Mouse (Mus musculus): ENCODE measurements around the gene Rbpj. TPM values are rescaled to one million over a fixed set of nuclear protein-coding genes. Genes with fewer than 3 reads are reported as not detected.

Rbpj gene
- total and polyA plus RNA-seq, 3 experiments, result 40.5 to 62.8 (median 61.3) TPM

DNA sequence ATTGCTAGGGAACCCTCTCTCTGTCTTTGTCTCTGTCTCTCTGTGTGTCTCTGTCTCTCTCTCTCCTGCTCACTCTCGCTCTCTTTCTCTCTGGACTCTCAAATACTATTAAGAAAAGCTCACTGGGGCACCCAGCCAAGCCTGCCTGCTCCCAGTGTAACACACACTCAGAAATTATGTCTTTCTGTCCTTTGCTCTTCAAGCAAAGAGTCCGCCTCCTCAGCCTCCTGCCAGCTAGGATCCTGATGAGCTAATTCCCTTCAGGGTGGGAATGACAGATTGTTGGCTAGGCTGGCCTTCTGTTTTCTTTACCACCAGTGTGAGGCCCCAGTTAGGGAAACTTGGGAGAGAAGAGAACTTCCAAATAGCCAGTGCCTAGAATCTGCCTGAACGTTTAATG is 57.1 kb downstream of the Rbpj start:
- no peak overlapping the region for H3K4me3 ChIP-seq (replicated peaks in 1 of 3; ENCODE audit: low read depth in 2 of 3, low read length in 2 of 3, poor library complexity in 1 of 3)
- no peak overlapping the region for H3K4me2 ChIP-seq (ENCODE audit: insufficient read depth, low read depth, poor library complexity, severe bottlenecking)
- no peak for TF ChIP-seq RAD21 (IDR thresholded peaks at IDR 0.05; ENCODE audit: low read depth, low read length)
- no peak for TF ChIP-seq USF2 (conservative IDR thresholded peaks at IDR 0.05; ENCODE audit: low read depth, low read length)
- TF ChIP-seq ZNF384 (IDR thresholded peaks at IDR 0.05; ENCODE audit: low read depth, low read length), result no peak
- TF ChIP-seq IRF4 (IDR thresholded peaks at IDR 0.05; ENCODE audit: low read depth, low read length), result no peak
- no peak for TF ChIP-seq MAX (IDR thresholded peaks at IDR 0.05; ENCODE audit: low read length)
- TF ChIP-seq ETS1 (conservative IDR thresholded peaks at IDR 0.05; ENCODE audit: low read depth, low read length), result no peak
- no peak for TF ChIP-seq POLR2AphosphoS2 (IDR thresholded peaks at IDR 0.05; ENCODE audit: low read depth, low read length)
- TF ChIP-seq BHLHE40 (IDR thresholded peaks at IDR 0.05; ENCODE audit: low read depth, low read length), result no peak
- no peak for TF ChIP-seq ZC3H11A (IDR thresholded peaks at IDR 0.05; ENCODE audit: low read depth, low read length)
- no peak for TF ChIP-seq PAX5 (IDR thresholded peaks at IDR 0.05; ENCODE audit: low read length)
- TF ChIP-seq SMC3 (IDR thresholded peaks at IDR 0.05; ENCODE audit: low read depth, low read length), result no peak
- TF ChIP-seq KAT2A (IDR thresholded peaks at IDR 0.05; ENCODE audit: insufficient replicate concordance, low read length), result no peak
- no peak for TF ChIP-seq USF1 (IDR thresholded peaks at IDR 0.05; ENCODE audit: low read depth, low read length)
- no peak for TF ChIP-seq HCFC1 (IDR thresholded peaks at IDR 0.05; ENCODE audit: low read depth, low read length)
- TF ChIP-seq CHD1 (IDR thresholded peaks at IDR 0.05; ENCODE audit: low read depth, low read length), result no peak
- TF ChIP-seq MAFK (IDR thresholded peaks at IDR 0.05; ENCODE audit: insufficient replicate concordance, low read length), result no peak
- TF ChIP-seq POLR2A (IDR thresholded peaks at IDR 0.05; ENCODE audit: low read depth, low read length), result no peak
- no peak for TF ChIP-seq CHD2 (IDR thresholded peaks at IDR 0.05; ENCODE audit: low read length)
- TF ChIP-seq JUND (conservative IDR thresholded peaks at IDR 0.05; ENCODE audit: low read depth, low read length), result no peak
- no peak for TF ChIP-seq MEF2A (IDR thresholded peaks at IDR 0.05; ENCODE audit: borderline replicate concordance, low read depth, low read length)
- no peaks in the 10 kb centered on the region for H3K36me3 ChIP-seq (replicated peaks in 1 of 2; ENCODE audit: control insufficient read depth in 1 of 2, insufficient read depth in 1 of 2, low read length in 1 of 2)
- no peaks in the 10 kb centered on the region for H3K9me3 ChIP-seq (replicated peaks; ENCODE audit: low read length)
- DNase-seq (ENCODE audit: extremely low read depth), result no peak
- in situ Hi-C loops (cut with MboI; ENCODE audit: low pct_ligation_motif_present, low pct_unique_long_range_greater_than_20kb, low sequenced_read_pairs) (loop anchor here (5.0 to 10.0 kb wide), 2 partner anchors 69 to 118 kb away; no protein-coding TSS in a partner anchor), dilution Hi-C loops (cut with MboI; ENCODE audit: extremely low pct_ligation_motif_present, extremely low pct_unique_long_range_greater_than_20kb, low sequenced_read_pairs) (no loop called here)
- no peaks in the 10 kb centered on the region for H3K27me3 ChIP-seq (replicated peaks)
- H3K27ac ChIP-seq (ENCODE audit: insufficient read depth, low read depth), result no peak overlapping the region
- H3K9ac ChIP-seq (ENCODE audit: insufficient read depth, low read depth), result no peak overlapping the region
- H3K79me2 ChIP-seq (replicated peaks; ENCODE audit: control insufficient read depth, extremely low read depth, insufficient read depth, poor library complexity, severe bottlenecking), result no peaks in the 10 kb centered on the region
- peaks cover 8 to 52% of the 10 kb centered on the region in 2 experiments for H3K4me1 ChIP-seq (ENCODE audit: control insufficient read depth in 1 of 2, insufficient read depth in 2 of 2)

- in situ Hi-C loops (cut with MboI; ENCODE audit: low pct_ligation_motif_present, low pct_unique_long_range_greater_than_20kb, low sequenced_read_pairs) (loop anchor here (5.0 to 10.0 kb wide), 2 partner anchors 68 to 119 kb away; no protein-coding TSS in a partner anchor), dilution Hi-C loops (cut with MboI; ENCODE audit: extremely low pct_ligation_motif_present, extremely low pct_unique_long_range_greater_than_20kb, low sequenced_read_pairs) (no loop called here)
- H3K27me3 ChIP-seq (replicated peaks), result no peaks in the 10 kb centered on the region
- peaks cover 8 to 52% of the 10 kb centered on the region in 2 experiments for H3K4me1 ChIP-seq (ENCODE audit: control insufficient read depth in 1 of 2, insufficient read depth in 2 of 2)
- TF ChIP-seq JUN (IDR thresholded peaks at IDR 0.05; ENCODE audit: insufficient read depth, low read depth, low read length) (no peak), ETS1 (conservative IDR thresholded peaks at IDR 0.05; ENCODE audit: low read depth, low read length) (no peak), SMC3 (IDR thresholded peaks at IDR 0.05; ENCODE audit: low read depth, low read length) (no peak), MYC (IDR thresholded peaks at IDR 0.05; ENCODE audit: low read depth, low read length) (no peak), RCOR1 (conservative IDR thresholded peaks at IDR 0.05; ENCODE audit: low read depth, low read length) (no peak), UBTF (IDR thresholded peaks at IDR 0.05; ENCODE audit: low read depth, low read length) (no peak), ZKSCAN1 (IDR thresholded peaks at IDR 0.05; ENCODE audit: borderline replicate concordance, low read depth, low read length) (no peak), BHLHE40 (IDR thresholded peaks at IDR 0.05; ENCODE audit: low read depth, low read length) (no peak), MEF2A (IDR thresholded peaks at IDR 0.05; ENCODE audit: borderline replicate concordance, low read depth, low read length) (no peak), MAZ (IDR thresholded peaks at IDR 0.05; ENCODE audit: low read depth, low read length) (no peak), HCFC1 (IDR thresholded peaks at IDR 0.05; ENCODE audit: low read depth, low read length) (no peak), ZNF384 (IDR thresholded peaks at IDR 0.05; ENCODE audit: low read depth, low read length) (no peak), MAX (IDR thresholded peaks at IDR 0.05; ENCODE audit: low read length) (no peak), KAT2A (IDR thresholded peaks at IDR 0.05; ENCODE audit: insufficient replicate concordance, low read length) (no peak), GABPA (IDR thresholded peaks at IDR 0.05; ENCODE audit: insufficient replicate concordance, low read depth, low read length) (no peak), NELFE (IDR thresholded peaks at IDR 0.05; ENCODE audit: low read depth, low read length) (no peak)
- no peaks in the 10 kb centered on the region for H3K36me3 ChIP-seq (replicated peaks in 1 of 2; ENCODE audit: control insufficient read depth in 1 of 2, insufficient read depth in 1 of 2, low read length in 1 of 2)
- no peak overlapping the region for H3K4me3 ChIP-seq (replicated peaks in 1 of 3; ENCODE audit: low read depth in 2 of 3, low read length in 2 of 3, poor library complexity in 1 of 3)
- no peaks in the 10 kb centered on the region for H3K9me3 ChIP-seq (replicated peaks; ENCODE audit: low read length)
- no peak overlapping the region for H3K4me2 ChIP-seq (ENCODE audit: insufficient read depth, low read depth, poor library complexity, severe bottlenecking)
- no peak overlapping the region for H3K9ac ChIP-seq (ENCODE audit: insufficient read depth, low read depth)
- no peak overlapping the region for H3K27ac ChIP-seq (ENCODE audit: insufficient read depth, low read depth)
- H3K79me2 ChIP-seq (replicated peaks; ENCODE audit: control insufficient read depth, extremely low read depth, insufficient read depth, poor library complexity, severe bottlenecking), result no peaks in the 10 kb centered on the region
- no peak for DNase-seq (ENCODE audit: extremely low read depth)
These were observed 58.2 kb downstream of the Rbpj start for GRCm38 (mm10) chr5:53524162-53524561.
